In the genomic region with DNA sequence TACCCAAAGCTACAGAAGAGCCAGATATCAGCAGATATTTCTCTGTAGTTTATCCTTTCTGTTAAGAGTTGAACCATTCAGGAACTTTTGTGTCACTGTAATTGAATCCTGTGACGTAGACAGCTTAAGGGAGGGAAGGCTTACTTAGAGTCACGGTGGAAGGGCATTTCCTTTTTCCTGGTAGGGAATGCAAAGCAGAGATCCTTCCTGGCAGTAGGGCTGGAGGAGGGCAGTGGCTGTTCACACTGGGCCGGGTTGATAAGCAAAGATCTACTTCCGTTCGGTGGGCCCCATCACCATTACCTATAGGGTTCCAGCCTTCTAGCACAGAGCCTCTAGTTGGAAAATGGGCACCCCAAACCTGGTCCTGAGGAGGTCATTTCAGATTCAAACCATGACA, we compare ENCODE assay signal across 28 mouse cellular contexts.
DNase-seq lines count a peak whose midpoint lies in the region; ATAC-seq and TF ChIP-seq lines count a peak whose summit lies in the region.
"Had no signal": no experiment of that assay in that cellular context is flagged by ENCODE, and none has a peak within 500 bp of the region (broad histone marks: within the 10 kb centered on the region; RNA-seq: fewer than 3 reads in every experiment).

No protein-coding gene starts in this region.

- intact Hi-C loops in gastrocnemius, adult 2 months (cut with DNase I), result no loop called here

- H3K9ac ChIP-seq in neural tube, embryonic 12.5 days, result no peak overlapping the region
- no peak overlapping the region for H3K9ac ChIP-seq in neural tube, embryonic 15.5 days (replicated peaks)
- H3K9ac ChIP-seq in kidney, embryonic 14.5 days (ENCODE audit: low read depth, low read length), result no peak overlapping the region
- H3K9ac ChIP-seq: embryonic facial prominence, embryonic 12.5 days; embryonic facial prominence, embryonic 15.5 days; forebrain, embryonic 12.5 days; heart, embryonic 13.5 days; hindbrain, embryonic 14.5 days had no signal

- peak overlapping the region; percentile 8; the same call in 1 of the 2 replicates for H3K27ac ChIP-seq in gastrocnemius, adult 2 months
- no peak overlapping the region for H3K27ac ChIP-seq in neural tube, embryonic 12.5 days
- H3K27ac ChIP-seq in neural tube, embryonic 15.5 days (replicated peaks), result no peak overlapping the region
- peak overlapping the region; percentile 53 for H3K27ac ChIP-seq in small intestine, adult 2 months (ENCODE audit: insufficient read depth, low read depth, low read length)
- no peak overlapping the region for H3K27ac ChIP-seq in kidney, embryonic 14.5 days (ENCODE audit: low read depth, low read length)
- H3K27ac ChIP-seq: embryonic facial prominence, embryonic 12.5 days; embryonic facial prominence, embryonic 15.5 days; forebrain, embryonic 12.5 days; heart, adult 2 months; heart, embryonic 10.5 days; heart, embryonic 13.5 days; hindbrain, embryonic 14.5 days; hindbrain, postnatal 0 days had no signal

- ATAC-seq in neural tube, embryonic 12.5 days (ENCODE audit: low FRiP score, low read depth), result peak; percentile 22; the same call in 1 of the 2 replicates
- no peak for ATAC-seq in neural tube, embryonic 15.5 days (ENCODE audit: low FRiP score)
- ATAC-seq in kidney, embryonic 14.5 days (ENCODE audit: low FRiP score, low TSS enrichment), result no peak
- ATAC-seq: forebrain, embryonic 16.5 days; hindbrain, postnatal 0 days; Patski had no signal

- H3K9me3 ChIP-seq in neural tube, embryonic 12.5 days, result no peaks in the 10 kb centered on the region
- H3K9me3 ChIP-seq in neural tube, embryonic 15.5 days (replicated peaks), result no peaks in the 10 kb centered on the region
- H3K9me3 ChIP-seq in kidney, embryonic 14.5 days (ENCODE audit: control insufficient read depth, low read length), result no peaks in the 10 kb centered on the region; the same call in 1 of the 2 replicates
- H3K9me3 ChIP-seq: embryonic facial prominence, embryonic 12.5 days; embryonic facial prominence, embryonic 15.5 days; forebrain, embryonic 12.5 days; G1E; heart, embryonic 10.5 days; heart, embryonic 13.5 days had no signal

- H3K4me1 ChIP-seq in neural tube, embryonic 12.5 days, result peaks cover 16% of the 10 kb centered on the region
- H3K4me1 ChIP-seq in neural tube, embryonic 15.5 days, result peaks cover 7% of the 10 kb centered on the region
- H3K4me1 ChIP-seq in small intestine, adult 2 months (ENCODE audit: control insufficient read depth, insufficient read depth, insufficient read length, low read length), result no peaks in the 10 kb centered on the region
- peaks cover 4% of the 10 kb centered on the region; the same call in 1 of the 2 replicates for H3K4me1 ChIP-seq in kidney, embryonic 14.5 days (ENCODE audit: control insufficient read depth, insufficient read depth, low read length)

- H3K27me3 ChIP-seq in neural tube, embryonic 12.5 days (replicated peaks), result no peaks in the 10 kb centered on the region
- no peaks in the 10 kb centered on the region for H3K27me3 ChIP-seq in neural tube, embryonic 15.5 days (replicated peaks)
- H3K27me3 ChIP-seq in small intestine, adult 2 months (ENCODE audit: control insufficient read depth, insufficient read depth, low read length), result no peaks in the 10 kb centered on the region
- no peaks in the 10 kb centered on the region for H3K27me3 ChIP-seq in kidney, embryonic 14.5 days (ENCODE audit: control insufficient read depth, insufficient read depth, low read length)
- H3K27me3 ChIP-seq: CH12.LX; embryonic facial prominence, embryonic 12.5 days; embryonic facial prominence, embryonic 15.5 days; forebrain, embryonic 12.5 days; heart, embryonic 13.5 days had no signal

- TF ChIP-seq CTCF in gastrocnemius, adult 2 months (IDR thresholded peaks at IDR 0.05), result no peak
- TF ChIP-seq CTCF in small intestine, adult 2 months (IDR thresholded peaks at IDR 0.05; ENCODE audit: extremely low read depth, insufficient read length, insufficient replicate concordance, low read depth, low read length), result no peak

- no peaks in the 10 kb centered on the region for H3K36me3 ChIP-seq in neural tube, embryonic 12.5 days
- H3K36me3 ChIP-seq in neural tube, embryonic 15.5 days, result no peaks in the 10 kb centered on the region
- H3K36me3 ChIP-seq in small intestine, adult 2 months (ENCODE audit: control insufficient read depth, insufficient read depth, low read length), result no peaks in the 10 kb centered on the region
- H3K36me3 ChIP-seq in kidney, embryonic 14.5 days (ENCODE audit: control insufficient read depth, insufficient read depth, low read length), result no peaks in the 10 kb centered on the region
- H3K36me3 ChIP-seq: embryonic facial prominence, embryonic 12.5 days; embryonic facial prominence, embryonic 15.5 days; forebrain, embryonic 12.5 days; G1E; heart, embryonic 10.5 days; heart, embryonic 13.5 days had no signal

- no peak for TF ChIP-seq POLR2A in small intestine, adult 2 months (IDR thresholded peaks at IDR 0.05; ENCODE audit: low read depth, low read length)

- no peak overlapping the region for H3K4me2 ChIP-seq in neural tube, embryonic 12.5 days (replicated peaks)
- H3K4me2 ChIP-seq in neural tube, embryonic 15.5 days, result no peak overlapping the region
- H3K4me2 ChIP-seq in kidney, embryonic 14.5 days (replicated peaks; ENCODE audit: low read depth, low read length), result no peak overlapping the region
- H3K4me2 ChIP-seq: embryonic facial prominence, embryonic 12.5 days; embryonic facial prominence, embryonic 15.5 days; forebrain, embryonic 12.5 days; heart, embryonic 13.5 days; hindbrain, embryonic 14.5 days had no signal

- H3K4me3 ChIP-seq in gastrocnemius, adult 2 months, result no peak overlapping the region
- no peak overlapping the region for H3K4me3 ChIP-seq in neural tube, embryonic 12.5 days
- no peak overlapping the region for H3K4me3 ChIP-seq in neural tube, embryonic 15.5 days (replicated peaks)
- no peak overlapping the region for H3K4me3 ChIP-seq in small intestine, adult 2 months (ENCODE audit: low read depth, low read length)
- H3K4me3 ChIP-seq in kidney, embryonic 14.5 days (ENCODE audit: low read length), result no peak overlapping the region
- H3K4me3 ChIP-seq: embryonic facial prominence, embryonic 12.5 days; embryonic facial prominence, embryonic 15.5 days; forebrain, embryonic 12.5 days; heart, adult 2 months; heart, embryonic 10.5 days; heart, embryonic 13.5 days had no signal

- 46% methylated on average over 5 of the region's 5 CpGs for WGBS in neural tube, embryonic 12.5 days
- 46% methylated on average over 5 of the region's 5 CpGs for WGBS in neural tube, embryonic 15.5 days
- WGBS in small intestine, adult 2 months, result 24% methylated on average over 5 of the region's 5 CpGs
- WGBS in kidney, embryonic 14.5 days, result 47% methylated on average over 5 of the region's 5 CpGs

- no peak for DNase-seq in gastrocnemius, adult 2 months
- no peak for DNase-seq in gastrocnemius, postnatal 4 days (ENCODE audit: low spot score in 2 of 2)
- DNase-seq in adrenal gland, adult 8-10 months, result no peak
- DNase-seq: adrenal gland, postnatal 14 days; B cell, adult 2 months; cerebellum, adult 11 months; cerebellum, adult 2 months; cerebellum, adult 9-11 months; cerebellum, postnatal 25 days; gastrocnemius, postnatal 14 days; heart, adult 2 months; heart, postnatal 14 days; heart, postnatal 4 days had no signal

Comparison
In these comparisons a context has a peak if more than half of its experiments do, and no peak if none do; other contexts are left out.
1. H3K27ac ChIP-seq: peak in gastrocnemius, adult 2 months (single experiment) and small intestine, adult 2 months (single experiment); none in neural tube, embryonic 12.5 days (single experiment), neural tube, embryonic 15.5 days (single experiment) and kidney, embryonic 14.5 days (single experiment).